Mouse (Mus musculus) urinary bladder, adult 18-20 months (tissue): ENCODE data around the gene Olig1.

Experiments used
- DNase-seq, 2 experiments: peaks; one replicate each; pipeline ENCODE4 v3.0.0; 2022; ENCODE audit warnings: low spot score in 2 of 2, mixed read lengths in 2 of 2

The Olig1 gene

DNA sequence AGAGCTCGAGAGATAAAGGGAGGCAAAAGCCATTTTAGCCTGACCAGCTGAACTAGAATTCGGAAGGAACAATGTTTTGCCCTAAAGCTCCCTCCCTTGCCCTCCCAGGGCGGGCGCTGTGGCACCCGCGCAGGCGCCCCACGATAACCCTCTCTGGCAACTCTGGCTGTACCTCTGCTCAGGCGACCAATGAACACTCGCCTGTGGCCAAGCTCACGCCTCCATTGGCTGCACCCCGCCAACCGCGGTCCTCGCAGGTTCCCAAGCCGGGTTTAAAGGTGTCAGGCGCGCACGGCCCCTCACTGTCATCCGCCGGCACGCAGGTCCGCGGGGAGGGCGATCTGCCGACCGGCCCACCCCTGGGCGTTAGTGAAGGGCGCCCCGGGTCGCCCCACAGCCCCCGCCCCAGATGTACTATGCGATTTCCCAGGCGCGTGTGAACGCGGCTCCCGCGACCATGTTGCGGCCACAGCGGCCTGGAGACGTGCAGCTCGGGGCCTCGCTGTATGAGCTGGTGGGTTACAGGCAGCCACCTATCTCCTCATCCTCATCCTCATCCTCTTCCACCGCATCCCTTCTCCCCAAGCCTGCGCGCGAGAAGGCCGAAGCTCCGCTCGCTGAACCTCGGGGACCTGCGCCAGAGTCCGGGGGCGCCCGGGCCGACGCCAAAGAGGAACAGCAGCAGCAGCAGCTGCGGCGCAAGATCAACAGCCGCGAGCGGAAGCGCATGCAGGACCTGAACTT lies at the start of gene Olig1:
Gene Olig1, plus strand, starts transcription at position 305 of the 744 bp plus-strand sequence.
- peak; percentile 23 to 25 for DNase-seq

DNA sequence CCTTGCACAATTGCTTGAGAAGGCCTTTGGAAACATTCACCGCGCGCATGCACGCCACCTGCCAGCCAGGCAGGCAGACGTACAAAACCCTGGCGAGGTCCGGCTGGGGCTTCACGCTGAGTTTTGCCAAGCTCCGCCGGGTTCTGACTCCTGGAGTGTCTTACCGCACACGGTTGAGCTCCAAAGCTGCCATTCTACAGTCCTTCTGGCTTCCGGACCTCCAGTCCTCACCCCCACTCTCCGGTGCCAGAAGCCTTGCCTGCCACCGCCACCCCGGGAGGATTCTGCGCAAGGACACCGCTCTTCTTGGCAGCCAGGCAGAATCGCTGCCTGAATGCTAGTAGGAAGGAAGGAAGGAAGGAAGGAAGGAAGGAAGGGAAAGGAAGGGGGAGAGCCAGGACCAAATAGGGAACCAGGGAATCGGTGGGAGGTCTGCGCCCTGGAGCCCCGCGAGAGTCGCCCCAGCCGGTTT lies 47.4 kb upstream of the Olig1 start:
- DNase-seq, result no peak

DNA sequence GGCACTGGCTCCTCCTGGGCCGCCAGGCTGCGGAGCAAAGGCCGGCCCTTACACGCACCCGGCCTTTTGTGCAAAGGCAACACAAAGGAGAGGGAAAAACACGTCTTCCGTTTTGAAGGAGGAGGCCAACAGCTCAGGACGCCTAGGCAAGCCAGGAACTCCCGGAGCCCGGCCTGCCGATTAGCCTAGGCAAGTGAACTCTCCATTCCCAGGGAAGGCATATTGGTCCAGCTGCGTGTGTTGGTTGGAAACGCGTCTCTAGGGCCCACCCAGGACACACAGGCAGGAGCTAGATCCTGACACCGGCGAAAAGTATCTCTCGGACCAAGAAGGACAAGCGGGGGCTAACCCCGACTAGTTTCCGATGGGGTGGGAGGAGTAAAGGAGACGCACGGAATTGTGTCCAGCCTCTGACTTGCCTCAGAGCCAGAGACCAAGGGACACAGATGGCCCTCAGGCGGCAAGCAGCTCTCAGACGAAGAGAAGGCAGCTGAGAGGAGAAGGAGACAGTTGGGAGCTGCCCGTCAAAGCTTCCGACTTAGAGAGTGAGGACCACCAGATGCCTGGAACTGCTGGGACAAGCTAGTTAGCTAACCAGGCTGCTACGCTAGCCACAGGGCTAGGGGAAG lies 46.8 kb upstream of the Olig1 start:
- DNase-seq, result no peak

DNA sequence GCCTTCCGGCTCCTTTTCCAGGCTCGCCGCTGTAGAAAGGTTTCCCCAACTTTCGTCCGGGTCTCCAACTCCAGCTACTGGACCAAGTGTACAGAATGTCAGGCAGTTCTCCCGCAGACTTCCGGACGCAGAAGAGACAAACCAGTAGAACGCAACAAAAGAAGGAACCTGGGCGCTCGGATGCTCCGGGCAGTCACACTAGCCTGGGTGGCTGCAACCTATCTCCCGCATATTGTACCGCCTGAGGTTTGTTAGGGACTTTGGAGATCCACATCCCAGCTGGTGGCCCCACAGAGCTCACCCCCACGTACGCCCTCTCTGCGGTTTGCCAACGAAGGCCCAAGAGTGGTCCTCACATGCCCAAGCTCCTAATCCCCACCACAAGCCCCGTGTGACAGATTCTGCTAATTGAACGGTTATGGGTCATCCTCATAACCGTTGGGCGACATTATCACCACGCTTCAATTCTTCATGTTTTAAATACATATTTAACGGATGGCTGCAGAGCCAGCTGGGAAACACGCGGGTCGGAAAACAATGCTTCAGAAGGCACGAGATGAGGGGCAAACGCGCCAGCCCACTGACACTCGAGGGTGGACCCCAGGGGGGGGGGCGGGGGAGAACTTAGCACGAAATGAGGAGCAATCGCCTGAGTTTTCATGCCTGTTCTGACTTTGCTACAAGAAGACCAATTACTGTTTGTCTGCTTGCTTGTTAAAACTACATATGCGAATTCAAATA lies 46.1 kb upstream of the Olig1 start:
- no peak for DNase-seq

DNA sequence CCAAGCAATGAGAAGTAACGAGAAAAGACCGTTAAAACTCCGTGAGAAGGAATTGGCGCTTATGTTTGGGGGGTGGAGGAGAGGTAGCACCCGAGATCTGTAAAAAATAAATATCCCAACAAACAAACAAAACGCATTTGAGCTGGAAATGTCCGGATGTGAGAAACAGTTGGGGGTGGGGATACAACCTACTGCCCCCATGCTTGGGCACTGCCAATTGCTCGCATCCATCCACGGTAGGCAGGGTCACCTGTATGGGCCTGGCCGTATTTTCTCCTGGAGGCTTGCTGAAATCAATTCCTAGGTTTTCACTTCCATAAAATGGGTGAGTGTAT lies 45.5 kb upstream of the Olig1 start:
- DNase-seq, result no peak

DNA sequence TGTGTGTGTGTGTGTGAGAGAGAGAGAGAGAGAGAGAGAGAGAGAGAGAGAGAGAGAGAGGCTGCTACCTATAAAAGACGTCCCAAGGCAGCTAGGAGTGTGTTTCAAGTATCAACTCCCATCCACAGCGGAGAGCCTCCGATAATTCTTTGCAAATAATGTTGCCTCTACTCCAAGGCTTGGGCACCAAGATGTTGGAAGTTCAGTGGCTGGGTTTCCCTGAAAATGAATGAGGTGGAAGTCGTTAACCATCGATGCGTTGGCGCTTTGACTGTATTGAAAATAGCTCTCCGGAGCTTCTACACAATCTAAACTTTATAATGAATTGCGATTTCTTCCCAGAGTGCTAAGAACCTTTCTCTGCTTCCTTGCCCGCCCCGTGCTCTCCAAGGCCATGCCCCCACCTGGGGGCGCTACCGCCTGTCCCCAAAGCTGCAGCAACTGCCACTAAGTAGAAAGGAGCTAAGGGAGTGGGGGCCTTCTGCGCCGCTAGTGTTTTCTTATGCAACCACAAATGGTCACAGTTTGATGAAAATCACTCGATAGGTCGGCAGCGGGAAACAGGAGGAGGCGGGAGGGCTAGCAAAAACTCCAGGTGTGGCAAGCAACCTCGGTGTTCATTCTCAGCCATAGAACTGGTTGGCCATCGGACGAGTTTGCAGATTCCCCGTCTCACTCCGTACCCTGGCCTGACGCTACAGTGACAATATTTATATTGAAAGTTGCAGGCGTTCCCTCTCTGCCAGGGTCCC lies 44.9 kb upstream of the Olig1 start:
- DNase-seq, result no peak

DNA sequence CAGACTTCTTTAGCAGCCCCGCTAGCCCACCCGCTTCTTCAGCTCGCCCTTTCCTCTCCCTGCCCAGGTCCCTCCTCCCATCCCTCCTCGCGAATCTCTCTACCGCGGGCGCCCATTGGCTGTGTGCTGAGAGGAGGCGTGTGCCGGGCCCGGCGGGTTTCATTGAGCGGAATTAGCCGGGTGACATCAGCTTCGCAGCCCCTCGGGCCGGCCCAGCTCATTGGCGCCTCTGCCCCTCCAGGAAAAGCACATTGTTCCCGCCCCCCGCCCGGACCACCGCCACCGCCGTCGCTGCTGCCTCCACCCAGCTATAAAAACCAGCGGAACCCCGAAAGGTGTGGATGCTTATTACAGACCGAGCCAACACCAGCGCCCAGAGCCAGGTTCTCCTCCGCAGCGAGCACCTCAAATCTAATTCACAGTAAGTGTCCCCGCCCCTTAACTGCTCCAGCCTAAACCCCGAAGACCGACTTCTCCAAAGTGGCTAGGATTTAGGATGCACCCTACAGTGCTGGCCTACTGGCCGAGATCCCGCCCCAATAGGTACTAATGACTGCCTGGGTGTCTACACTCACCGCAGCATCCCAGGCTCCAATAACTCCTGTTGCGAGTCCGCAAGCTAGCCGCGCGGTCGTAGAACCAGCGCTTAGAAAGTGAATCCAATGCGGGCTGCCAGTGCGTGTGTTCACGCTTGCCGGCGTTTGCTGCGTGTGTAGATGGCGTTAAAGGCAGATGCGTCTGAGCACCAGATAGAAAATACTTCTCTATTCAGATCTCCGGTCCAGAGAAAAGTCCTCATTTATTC lies 44.1 kb upstream of the Olig1 start, which contains the start of gene Olig2:
Gene Olig2, plus strand, starts transcription at position 225 of the 805 bp plus-strand sequence.
- DNase-seq, result no peak

DNA sequence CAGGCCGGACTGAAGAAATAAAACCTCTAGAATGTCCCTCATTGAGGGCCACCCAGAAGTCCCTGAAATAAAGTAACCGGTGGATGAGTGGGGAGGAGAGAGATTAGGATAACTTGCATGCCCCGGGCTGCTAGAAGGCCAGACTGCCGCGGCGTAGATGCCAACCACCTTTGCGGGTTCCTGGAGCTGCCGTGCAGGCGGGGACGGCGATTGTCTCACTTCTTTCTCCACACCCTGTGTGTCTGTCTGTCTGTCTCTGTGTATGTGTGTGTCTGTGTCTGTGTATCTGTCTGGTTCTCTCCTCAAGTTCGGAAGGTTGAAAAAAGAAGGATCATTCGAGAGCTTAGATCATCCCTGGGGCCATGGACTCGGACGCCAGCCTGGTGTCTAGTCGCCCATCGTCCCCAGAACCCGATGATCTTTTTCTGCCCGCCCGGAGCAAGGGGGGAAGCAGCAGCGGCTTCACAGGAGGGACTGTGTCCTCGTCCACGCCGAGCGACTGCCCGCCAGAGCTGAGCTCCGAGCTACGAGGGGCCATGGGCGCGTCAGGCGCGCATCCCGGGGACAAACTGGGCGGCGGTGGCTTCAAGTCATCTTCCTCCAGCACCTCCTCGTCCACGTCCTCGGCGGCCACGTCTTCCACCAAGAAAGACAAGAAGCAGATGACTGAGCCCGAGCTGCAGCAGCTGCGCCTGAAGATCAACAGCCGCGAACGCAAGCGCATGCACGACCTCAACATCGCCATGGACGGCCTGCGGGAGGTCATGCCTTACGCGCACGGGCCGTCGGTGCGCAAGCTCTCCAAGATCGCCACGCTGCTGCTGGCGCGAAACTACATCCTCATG lies 43.3 kb upstream of the Olig1 start:
- no peak for DNase-seq

DNA sequence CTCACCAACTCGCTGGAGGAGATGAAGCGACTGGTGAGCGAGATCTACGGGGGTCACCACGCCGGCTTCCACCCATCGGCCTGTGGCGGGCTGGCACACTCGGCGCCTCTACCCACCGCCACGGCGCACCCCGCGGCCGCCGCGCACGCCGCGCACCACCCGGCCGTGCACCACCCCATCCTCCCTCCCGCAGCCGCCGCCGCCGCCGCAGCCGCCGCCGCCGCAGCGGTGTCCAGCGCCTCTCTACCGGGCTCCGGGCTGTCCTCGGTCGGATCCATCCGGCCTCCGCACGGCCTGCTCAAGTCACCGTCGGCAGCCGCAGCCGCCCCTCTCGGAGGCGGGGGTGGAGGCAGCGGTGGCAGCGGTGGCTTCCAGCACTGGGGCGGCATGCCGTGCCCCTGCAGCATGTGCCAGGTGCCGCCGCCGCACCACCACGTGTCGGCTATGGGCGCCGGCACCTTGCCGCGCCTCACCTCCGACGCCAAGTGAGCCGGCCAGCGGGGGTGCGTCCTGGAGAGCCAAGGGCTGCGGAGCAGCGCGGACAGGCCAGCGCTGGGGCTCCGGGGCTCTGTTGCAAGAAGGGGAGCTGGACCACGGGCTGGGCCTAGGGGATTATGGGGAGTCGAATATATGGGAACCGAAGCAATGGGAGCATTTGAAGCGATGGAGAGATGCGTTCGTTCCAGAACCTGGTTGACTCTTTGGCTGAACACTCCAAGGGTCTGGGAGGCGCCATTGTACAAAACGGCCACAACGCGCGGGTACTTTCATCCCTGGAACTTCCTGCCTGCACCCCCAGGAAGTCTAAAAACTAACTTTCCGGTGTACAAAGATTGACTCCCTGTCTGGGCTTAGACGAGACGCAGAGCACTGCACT lies 42.5 kb upstream of the Olig1 start:
- no peak for DNase-seq

DNA sequence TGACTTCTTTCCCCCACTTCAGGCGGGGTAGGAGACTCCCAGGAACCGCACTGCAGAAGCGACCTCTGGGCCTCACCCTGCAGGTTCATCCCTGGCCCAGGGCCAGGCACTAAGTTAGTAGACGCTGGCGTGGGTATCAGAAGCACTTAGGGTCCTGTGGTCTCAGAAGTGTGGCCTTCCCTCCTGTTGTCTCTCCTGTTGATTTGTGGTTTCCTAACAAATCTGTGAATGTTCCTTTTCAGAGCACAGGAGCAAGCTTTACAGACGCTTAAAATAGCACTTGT lies 41.9 kb upstream of the Olig1 start:
- no peak for DNase-seq

DNA sequence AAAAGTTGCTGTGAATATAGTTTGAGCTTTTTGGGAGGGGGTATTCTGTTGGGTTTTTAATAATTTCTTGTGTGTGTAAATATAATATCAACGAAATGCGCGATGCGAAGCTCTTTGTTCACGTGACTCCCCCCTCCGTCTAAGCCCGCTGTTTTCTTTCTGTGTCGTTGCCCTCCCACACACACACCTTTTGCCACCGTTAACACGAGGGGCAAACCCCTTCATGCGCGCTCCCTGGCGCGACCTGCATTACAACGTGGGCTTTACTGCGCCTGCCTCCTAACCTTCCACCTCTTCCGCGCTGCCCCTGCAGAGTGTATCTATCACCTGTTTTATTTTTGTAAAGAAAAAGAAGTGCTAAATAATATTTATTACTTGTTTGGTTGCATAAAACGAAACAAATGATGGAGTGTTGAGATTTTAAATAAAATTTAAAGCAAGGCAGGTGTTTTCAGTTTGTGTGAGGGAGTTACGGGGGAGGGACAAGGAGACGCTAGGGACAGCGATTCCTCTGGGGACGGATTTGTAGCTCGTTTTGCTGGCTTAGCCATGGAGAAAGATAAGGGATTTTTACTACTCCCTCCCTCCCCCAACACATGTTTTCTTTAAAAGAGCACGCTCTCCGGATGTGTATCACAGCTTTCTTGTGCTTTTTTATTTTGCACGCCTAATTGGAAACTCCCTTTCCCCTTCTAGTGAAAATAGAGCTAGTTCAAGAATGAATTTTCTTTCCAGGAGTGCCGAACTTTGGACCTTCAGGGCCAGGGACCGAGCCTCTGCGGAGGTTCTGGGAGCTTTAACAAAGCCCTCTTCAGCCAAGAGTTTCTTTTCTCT lies 41.1 kb upstream of the Olig1 start:
- no peak for DNase-seq

DNA sequence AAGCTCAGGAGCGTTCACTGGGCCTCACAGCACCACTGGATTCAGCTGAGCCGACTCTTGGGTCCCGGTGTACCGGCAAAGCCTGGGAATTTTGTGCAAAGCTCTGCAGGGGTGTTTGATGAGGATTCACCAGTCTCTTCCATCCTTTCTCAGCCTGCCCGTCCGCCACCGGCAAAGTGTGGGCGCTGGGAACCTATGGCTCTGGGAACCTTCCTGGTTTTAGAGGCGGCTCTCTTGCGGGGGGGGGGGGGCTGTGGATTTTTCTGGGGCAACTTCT lies 40.6 kb upstream of the Olig1 start:
- DNase-seq, result no peak

DNA sequence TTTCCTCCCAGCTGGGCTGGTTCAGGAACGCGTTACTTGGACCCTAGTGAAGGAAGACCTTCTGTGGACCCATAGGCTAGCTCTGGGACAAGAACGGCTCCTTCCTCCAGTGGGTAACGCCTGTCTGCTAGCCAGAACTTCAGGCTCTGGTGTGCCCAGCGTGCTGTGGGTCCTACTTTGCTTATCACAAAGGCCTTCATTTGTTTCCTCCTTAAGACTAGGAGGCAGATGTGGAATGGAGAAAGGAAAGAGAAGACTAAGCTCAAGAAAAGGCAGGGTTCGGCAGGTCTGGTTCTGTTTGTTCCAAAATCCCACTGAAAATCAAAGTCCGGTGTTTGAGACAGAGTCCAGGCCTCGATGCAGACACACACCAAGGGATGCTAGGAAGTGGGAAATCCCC lies 39.9 kb upstream of the Olig1 start:
- no peak for DNase-seq

DNA sequence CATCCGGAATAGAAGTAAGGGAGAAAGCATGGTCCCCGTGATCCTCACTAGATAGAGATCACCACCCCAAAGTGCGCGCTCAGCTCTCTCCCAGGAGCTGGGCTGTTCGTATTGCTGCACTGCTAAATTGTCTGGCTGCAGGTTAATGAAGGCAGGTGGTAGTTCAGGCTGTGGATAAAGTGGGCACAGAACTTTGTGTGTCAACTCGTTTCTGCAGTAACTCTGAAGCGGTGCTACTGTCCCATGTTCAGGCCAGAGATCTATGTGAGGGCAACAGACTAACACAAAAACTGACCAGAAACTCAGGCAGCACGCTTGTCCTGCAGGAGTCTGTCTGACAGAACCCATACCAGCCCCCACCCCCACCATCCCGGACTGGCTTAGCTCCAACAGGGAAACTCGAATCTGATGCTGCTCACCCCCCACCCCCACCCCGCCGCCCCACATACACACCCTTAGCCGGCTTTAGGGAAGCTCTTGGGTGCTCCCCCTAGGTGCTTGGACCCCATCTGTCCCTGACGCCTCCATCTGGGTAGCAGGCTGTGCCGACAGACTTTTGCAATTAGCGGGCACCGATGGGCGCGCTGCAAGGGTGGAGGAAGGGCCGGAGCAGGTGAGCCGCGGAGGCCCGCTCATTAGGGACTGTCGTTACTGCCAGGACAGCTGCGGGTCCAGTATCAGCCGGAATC lies 37.6 kb upstream of the Olig1 start:
- no peak for DNase-seq

DNA sequence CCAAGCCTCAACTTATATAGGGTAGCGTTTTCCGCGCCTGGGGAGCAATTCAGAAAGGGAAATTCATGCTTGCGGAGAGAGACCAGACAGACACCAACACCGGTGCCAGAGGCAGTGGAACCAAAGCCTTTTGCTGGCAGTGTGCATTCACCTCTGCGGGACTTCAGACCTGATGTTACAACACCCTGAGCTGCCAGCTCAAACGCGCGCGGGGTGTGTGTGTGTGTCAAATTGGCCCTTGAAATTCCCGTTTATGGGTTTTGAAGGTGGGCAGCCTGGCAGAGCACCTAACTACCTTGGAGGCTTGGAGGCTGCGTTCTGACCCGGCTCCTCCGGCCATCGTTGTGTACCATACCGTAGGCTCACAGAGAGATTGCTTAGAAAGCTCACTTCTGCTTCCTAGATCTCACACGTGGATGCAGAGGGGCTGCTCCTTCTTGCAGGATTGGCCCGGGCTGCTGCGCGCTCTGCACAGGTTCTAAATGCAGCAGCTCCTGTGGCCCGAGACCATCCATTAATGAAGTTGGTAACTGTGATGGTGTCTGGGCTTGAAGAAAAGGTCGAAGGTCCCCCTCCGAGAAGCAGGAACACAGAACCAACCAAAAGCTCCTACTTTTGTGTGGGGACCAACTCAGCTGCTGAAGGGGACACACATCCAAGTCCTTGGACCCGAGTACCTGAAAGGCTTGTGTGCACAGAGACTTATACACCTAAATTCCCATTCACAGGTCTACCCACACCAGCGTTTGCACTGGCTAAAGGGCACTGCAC lies 36.9 kb upstream of the Olig1 start:
- DNase-seq, result no peak

DNA sequence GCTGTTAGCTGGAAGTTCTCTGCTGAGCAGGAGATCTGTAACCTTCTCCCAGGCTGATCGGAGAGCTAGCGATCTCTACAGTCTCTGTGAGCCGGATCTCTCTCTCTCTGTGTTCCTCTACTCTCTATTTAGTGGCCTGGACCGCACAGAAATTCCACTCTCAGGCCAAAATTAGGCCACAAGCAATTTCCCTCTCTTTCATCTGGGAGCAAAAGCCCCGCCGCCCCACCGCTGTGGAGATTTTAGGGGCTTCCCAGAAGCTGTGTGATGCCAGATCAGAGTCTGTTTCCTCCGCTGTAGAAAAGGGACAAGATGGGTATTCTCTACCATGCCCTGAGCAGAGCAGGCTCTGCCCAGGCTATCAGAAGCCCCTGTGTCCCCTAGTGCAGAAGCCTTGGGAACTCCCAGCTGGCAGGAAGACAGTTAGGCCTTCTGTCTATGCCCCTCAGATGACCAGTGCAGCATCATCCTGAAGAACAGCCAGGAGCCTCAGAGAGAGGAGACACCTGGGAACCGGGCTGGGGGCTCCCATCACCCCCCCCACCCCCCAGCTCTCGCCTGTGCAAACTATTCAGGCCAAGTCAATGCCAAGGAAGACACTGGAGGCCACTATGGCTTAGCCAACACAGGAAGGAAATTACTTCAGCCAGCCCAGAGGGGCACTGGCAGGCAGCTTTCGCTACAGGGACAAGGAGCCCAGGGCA lies 36.2 kb upstream of the Olig1 start:
- DNase-seq, result no peak

DNA sequence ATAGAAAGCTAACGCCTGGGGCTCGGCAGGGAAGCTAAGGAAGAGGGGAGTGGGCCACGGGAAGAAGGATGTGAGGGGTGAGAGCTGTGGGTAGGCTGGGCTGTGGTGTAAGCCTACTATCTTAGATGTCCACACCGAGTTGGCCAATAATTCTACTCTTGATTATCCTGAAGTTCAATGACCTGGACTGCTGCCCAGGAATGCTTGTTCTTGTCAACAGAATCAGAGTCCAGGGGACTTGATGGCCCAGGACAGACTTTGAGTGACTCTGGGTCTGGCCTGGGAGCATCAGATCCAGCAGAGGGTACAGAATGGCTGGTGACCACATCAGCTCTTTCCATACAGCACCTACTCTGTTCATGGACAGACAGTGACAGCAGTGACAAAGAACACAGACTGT lies 30.5 kb upstream of the Olig1 start:
- no peak for DNase-seq
